Mouse (Mus musculus) hindbrain, embryonic 14.5 days (tissue): ENCODE results near the gene Tsfm. TPM values are rescaled to one million over a fixed set of nuclear protein-coding genes. Genes with fewer than 3 reads are reported as not detected.

Experiments
- ATAC-seq: fragments of 200-750 bp; cut with Nextera tagmentation; 2 replicates; pipeline ENCODE4 v1.8.0; 2017; ENCODE audit warnings: moderate number of reproducible peaks, mild to moderate bottlenecking, moderate TSS enrichment, moderate library complexity; ENCODE audit not compliant: low FRiP score
- DNase-seq: peaks from one replicate; pipeline ENCODE4 v3.0.0-alpha.2; 2015; ENCODE audit warnings: low spot score
- H3K27ac ChIP-seq: fragments of 300-500 bp; sonication (generic); 2 replicates; pipeline ENCODE4 v1.5.1; 2014; ENCODE audit warnings: mild to moderate bottlenecking, moderate library complexity
- H3K27me3 ChIP-seq: fragments of 300-500 bp; sonication (generic); 2 replicates; pipeline ENCODE4 v1.6.1; 2014; ENCODE audit warnings: mild to moderate bottlenecking, low read length, mixed read lengths; ENCODE audit not compliant: control insufficient read depth, insufficient read depth
- H3K36me3 ChIP-seq: fragments of 300-500 bp; sonication (generic); replicated peaks from 2 replicates; pipeline ENCODE4 v1.6.1; 2014; ENCODE audit not compliant: control insufficient read depth, insufficient read depth
- H3K4me1 ChIP-seq: fragments of 300-500 bp; sonication (generic); replicated peaks from 2 replicates; pipeline ENCODE4 v1.6.1; 2014; ENCODE audit warnings: antibody characterized with exemption, low read length, mixed read lengths; ENCODE audit not compliant: control insufficient read depth, insufficient read depth
- H3K4me2 ChIP-seq: fragments of 300-500 bp; sonication (generic); replicated peaks from 2 replicates; pipeline ENCODE4 v1.6.1; 2014; ENCODE audit warnings: mild to moderate bottlenecking, moderate library complexity
- H3K4me3 ChIP-seq: fragments of 300-500 bp; sonication (generic); replicated peaks from 2 replicates; pipeline ENCODE4 v1.5.1; 2014; ENCODE audit warnings: mild to moderate bottlenecking, low read length
- H3K9ac ChIP-seq: fragments of 300-500 bp; sonication (generic); 2 replicates; pipeline ENCODE4 v1.6.1; 2014
- H3K9me3 ChIP-seq: fragments of 300-500 bp; sonication (generic); 2 replicates; pipeline ENCODE4 v1.6.1; 2016; ENCODE audit warnings: low read length; ENCODE audit not compliant: control insufficient read depth
- WGBS: fragments of 180-500 bp; shearing (Covaris S2); extraction: QIAGEN DNeasy Blood & Tissue Kit; methylation state at CpG from one replicate; pipeline ENCODE4 v1.1.7; 2014; 5-methylcytosine and 5-hydroxymethylcytosine counted together
- polyA plus RNA-seq: library from polyadenylated mRNA; unstranded; fragments of >200 nt; fragmentation: Nextera tagmentation; extraction: Ambion mirVana; gene quantifications from 2 replicates; pipeline ENCODE4 v1.2.1, GENCODE M21; 2014

The Tsfm gene
- polyA plus RNA-seq, 1 experiment from 2014 or later = 59.1 TPM

DNA sequence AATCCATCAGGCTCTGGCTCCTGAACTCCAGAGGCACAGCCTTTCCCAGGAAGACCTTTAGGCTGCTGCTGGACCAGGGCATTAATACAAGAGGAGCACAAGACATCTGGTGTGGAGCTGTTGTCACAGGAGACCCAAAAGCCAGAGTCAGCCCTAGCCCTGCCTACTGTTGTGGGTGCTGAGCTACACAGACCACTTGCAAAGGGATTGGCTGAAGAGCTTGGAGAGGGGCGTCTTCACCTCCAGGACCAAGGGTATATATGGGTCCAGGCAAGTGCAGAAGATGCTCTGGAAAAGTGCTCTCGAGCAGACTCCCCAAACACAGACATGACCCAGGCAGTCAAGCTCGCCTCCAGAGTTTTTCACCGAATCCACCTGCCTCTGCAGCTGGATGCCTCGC is 17.3 kb upstream of the Tsfm start, which contains the start of gene Cyp27b1:
TSS of gene Cyp27b1 (plus strand) at position 297 of the 400 bp plus-strand sequence.
- no peak for ATAC-seq
- Histone ChIP-seq H3K4me2 (no peak within 1 kb of the TSS), H3K27ac (no peak within 1 kb of the TSS), H3K36me3 (peaks cover 7% of the 10 kb centered on the region), H3K4me3 (peak within 1 kb of the TSS; percentile 11; the same call in 1 of the 2 replicates), H3K4me1 (no peaks in the 10 kb centered on the region), H3K9ac (no peak within 1 kb of the TSS), H3K27me3 (peaks cover 53% of the 10 kb centered on the region), H3K9me3 (no peaks in the 10 kb centered on the region)
- 37% methylated on average over 5 of the region's 5 CpGs for WGBS
- DNase-seq = no peak

- peaks cover 6% of the 10 kb centered on the region for H3K4me1 ChIP-seq
- H3K27me3 ChIP-seq = peaks cover 20% of the 10 kb centered on the region
- no peak overlapping the region for H3K4me3 ChIP-seq
- H3K9ac ChIP-seq = no peak overlapping the region
- DNase-seq (no peak), ATAC-seq (no peak)
- no peak overlapping the region for H3K27ac ChIP-seq
- WGBS = 78% methylated on average over 6 of the region's 6 CpGs
- H3K9me3 ChIP-seq = no peaks in the 10 kb centered on the region
- H3K36me3 ChIP-seq = peaks cover 6% of the 10 kb centered on the region; the same call in 1 of the 2 replicates
- H3K4me2 ChIP-seq = peak overlapping the region; percentile 98; the same call in 1 of the 2 replicates
Measured at GRCm38 (mm10) chr10:127043187-127043586, 12.5 kb upstream of the Tsfm start.

DNA sequence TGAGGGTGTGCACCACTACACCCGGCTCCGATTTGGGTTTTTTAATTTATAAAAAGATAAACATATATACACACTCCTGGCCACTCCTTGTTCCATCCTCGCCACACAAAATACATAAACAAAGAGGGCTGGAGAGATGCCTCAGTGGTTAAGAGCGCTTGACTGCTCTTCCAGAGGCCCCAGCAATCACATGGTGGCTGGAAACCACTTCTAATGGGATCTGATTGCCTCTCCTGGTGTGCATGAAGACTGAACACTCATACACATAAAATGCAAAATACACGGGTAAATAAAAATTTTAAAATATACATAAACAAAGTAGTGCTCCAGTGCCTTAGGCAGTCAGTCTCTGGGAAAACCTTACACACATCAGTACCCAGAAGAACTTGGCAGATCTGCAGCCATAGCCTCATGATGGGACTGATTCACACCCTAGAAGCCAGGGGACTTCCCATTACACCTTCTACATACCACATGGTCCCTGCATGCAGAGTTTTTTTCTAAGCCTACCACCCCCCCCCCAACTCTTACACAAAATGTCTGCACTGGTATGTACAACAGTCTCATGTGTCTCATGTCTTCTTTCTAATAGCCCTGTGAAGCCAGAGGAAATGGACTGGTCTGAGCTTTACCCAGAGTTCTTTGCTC is 12.0 kb upstream of the Tsfm start:
- Histone ChIP-seq H3K9ac (peak overlapping the region; percentile 82), H3K27me3 (peaks cover 14% of the 10 kb centered on the region), H3K4me3 (peak overlapping the region; percentile 63), H3K36me3 (peaks cover 6% of the 10 kb centered on the region; the same call in 1 of the 2 replicates), H3K4me2 (peak overlapping the region; percentile 98), H3K27ac (no peak overlapping the region), H3K4me1 (peaks cover 6% of the 10 kb centered on the region), H3K9me3 (no peaks in the 10 kb centered on the region)
- ATAC-seq (no peak), DNase-seq (no peak)
- WGBS = 18% methylated on average over 5 of the region's 5 CpGs

- ATAC-seq = peak; percentile 87
- H3K9ac ChIP-seq = peak overlapping the region; percentile 82
- peak overlapping the region; percentile 63 for H3K4me3 ChIP-seq
- H3K27me3 ChIP-seq = peaks cover 11% of the 10 kb centered on the region; the same call in 1 of the 2 replicates
- H3K36me3 ChIP-seq = peaks cover 6% of the 10 kb centered on the region; the same call in 1 of the 2 replicates
- H3K27ac ChIP-seq = peak overlapping the region; percentile 4; the same call in 1 of the 2 replicates
- DNase-seq = peak; percentile 95
- H3K4me2 ChIP-seq = peak overlapping the region; percentile 98
- H3K4me1 ChIP-seq = peaks cover 6% of the 10 kb centered on the region
- under 1% methylated on average over 44 of the region's 44 CpGs for WGBS
- no peaks in the 10 kb centered on the region for H3K9me3 ChIP-seq
Measured at GRCm38 (mm10) chr10:127041774-127042338, 11.2 kb upstream of the Tsfm start.

GRCm38 (mm10) chr10:127041274-127041766 is 10.7 kb upstream of the Tsfm start, which contains the start of the genes Mettl1 and Eef1akmt3:
TSS of gene Mettl1 (plus strand) at chr10:127041414.
TSS of gene Eef1akmt3 (minus strand) at chr10:127041513.
- Histone ChIP-seq H3K4me3 (peak within 1 kb of the TSS; percentile 63), H3K4me1 (peaks cover 6% of the 10 kb centered on the region), H3K4me2 (peak within 1 kb of the TSS; percentile 98), H3K27ac (peak within 1 kb of the TSS; percentile 4; the same call in 1 of the 2 replicates), H3K9ac (peak within 1 kb of the TSS; percentile 82), H3K36me3 (peaks cover 6% of the 10 kb centered on the region; the same call in 1 of the 2 replicates), H3K9me3 (no peaks in the 10 kb centered on the region), H3K27me3 (peaks cover 11% of the 10 kb centered on the region; the same call in 1 of the 2 replicates)
- WGBS = under 1% methylated on average over 28 of the region's 28 CpGs
- ATAC-seq (peak; percentile 74), DNase-seq (no peak)

DNA sequence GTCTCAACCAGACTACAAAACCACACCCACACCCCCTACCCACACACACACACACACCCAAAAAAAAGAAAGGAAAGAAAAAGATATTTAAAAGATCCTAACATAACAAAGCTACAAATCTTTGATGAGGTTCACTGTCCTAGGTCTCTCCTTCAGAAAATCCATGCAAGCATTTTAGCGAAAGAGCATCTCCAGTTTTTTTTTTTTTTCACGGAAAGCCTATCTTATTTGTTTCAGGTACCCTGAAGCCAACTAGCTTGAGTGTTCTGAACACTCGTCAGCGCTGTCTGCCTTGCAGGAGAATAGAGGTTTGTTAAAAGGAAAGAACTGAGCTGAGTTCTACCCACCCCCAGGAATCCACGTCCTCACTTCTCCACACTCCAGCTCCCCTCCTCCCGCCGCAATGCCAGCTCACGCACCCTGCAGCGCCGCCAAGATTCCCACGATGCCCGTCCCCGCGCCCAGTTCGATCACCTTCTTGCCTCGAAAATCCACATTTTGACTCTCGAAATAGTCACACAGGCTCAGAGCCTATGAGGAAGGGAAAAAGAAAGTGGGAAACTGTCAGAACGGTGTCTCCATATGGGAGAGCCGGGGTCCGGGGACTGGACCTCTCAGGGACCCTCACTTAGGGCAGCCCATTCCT is 10.1 kb upstream of the Tsfm start:
- 2% methylated on average over 20 of the region's 20 CpGs for WGBS
- Histone ChIP-seq H3K27me3 (peaks cover 11% of the 10 kb centered on the region; the same call in 1 of the 2 replicates), H3K27ac (no peak overlapping the region), H3K4me1 (peaks cover 6% of the 10 kb centered on the region), H3K4me2 (peak overlapping the region; percentile 98), H3K36me3 (peaks cover 6% of the 10 kb centered on the region; the same call in 1 of the 2 replicates), H3K9ac (peak overlapping the region; percentile 82), H3K9me3 (no peaks in the 10 kb centered on the region), H3K4me3 (peak overlapping the region; percentile 63)
- DNase-seq = no peak
- ATAC-seq = no peak

- H3K9me3 ChIP-seq = no peaks in the 10 kb centered on the region
- H3K27ac ChIP-seq = no peak overlapping the region
- WGBS = 65% methylated on average over 12 of the region's 12 CpGs
- no peak overlapping the region for H3K4me2 ChIP-seq
- peaks cover 11% of the 10 kb centered on the region; the same call in 1 of the 2 replicates for H3K27me3 ChIP-seq
- no peak overlapping the region for H3K9ac ChIP-seq
- H3K4me3 ChIP-seq = no peak overlapping the region
- peaks cover 5% of the 10 kb centered on the region for H3K4me1 ChIP-seq
- DNase-seq (no peak), ATAC-seq (no peak)
- no peaks in the 10 kb centered on the region for H3K36me3 ChIP-seq
Measured at GRCm38 (mm10) chr10:127037641-127038040, 7.0 kb upstream of the Tsfm start.

DNA sequence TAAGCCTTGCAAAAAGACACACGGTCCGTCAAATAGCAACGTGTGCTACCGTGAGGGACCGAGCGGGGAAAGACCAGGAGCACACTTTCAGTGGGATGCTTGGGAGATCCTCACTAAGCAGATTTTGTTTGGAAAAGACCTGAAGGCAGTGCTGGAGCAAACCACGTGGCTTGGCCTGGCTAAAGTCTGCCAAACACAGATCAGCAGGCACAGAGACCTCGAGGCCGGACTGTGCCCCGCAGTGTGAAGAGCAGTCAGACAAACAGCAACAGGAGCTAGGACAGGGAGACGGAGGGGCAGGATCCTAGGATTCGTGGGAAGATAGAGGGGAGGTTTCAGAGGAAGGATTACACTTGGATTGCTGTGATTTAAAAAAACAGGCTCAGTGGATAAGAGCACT is 5.6 kb upstream of the Tsfm start:
- DNase-seq (no peak), ATAC-seq (no peak)
- WGBS = 86% methylated on average over 12 of the region's 12 CpGs
- Histone ChIP-seq H3K4me3 (no peak overlapping the region), H3K27me3 (peaks cover 11% of the 10 kb centered on the region; the same call in 1 of the 2 replicates), H3K4me2 (no peak overlapping the region), H3K9me3 (no peaks in the 10 kb centered on the region), H3K4me1 (no peaks in the 10 kb centered on the region), H3K36me3 (no peaks in the 10 kb centered on the region), H3K9ac (no peak overlapping the region), H3K27ac (no peak overlapping the region)

DNA sequence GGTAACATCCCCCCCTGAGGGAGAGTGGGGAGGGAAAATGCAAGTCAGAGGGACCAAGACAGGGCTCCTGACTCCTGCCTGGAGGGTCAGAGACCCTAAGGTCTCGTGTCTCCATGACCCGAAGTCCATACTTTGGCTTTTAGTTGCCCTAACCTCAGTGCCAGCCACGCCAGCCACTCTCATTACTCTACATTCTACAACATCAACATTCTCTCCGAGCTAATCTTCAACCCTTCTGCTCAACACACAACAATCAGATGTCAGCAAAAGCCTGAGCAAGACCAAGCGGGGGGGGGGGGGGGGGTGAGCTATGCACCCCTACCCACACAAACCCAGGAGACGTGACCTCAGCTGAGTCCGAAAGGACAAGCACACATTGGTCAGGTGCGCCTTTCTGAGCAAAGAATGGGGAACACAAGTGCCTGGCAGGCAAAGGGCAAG is 2.7 kb upstream of the Tsfm start:
- no peak for DNase-seq
- ATAC-seq = no peak
- no peaks in the 10 kb centered on the region for H3K27me3 ChIP-seq
- H3K9ac ChIP-seq = no peak overlapping the region
- no peak overlapping the region for H3K4me2 ChIP-seq
- H3K36me3 ChIP-seq = peaks cover 10% of the 10 kb centered on the region
- no peak overlapping the region for H3K27ac ChIP-seq
- H3K4me1 ChIP-seq = peaks cover 8% of the 10 kb centered on the region; the same call in 1 of the 2 replicates
- WGBS = 85% methylated on average over 8 of the region's 8 CpGs
- H3K4me3 ChIP-seq = no peak overlapping the region
- no peaks in the 10 kb centered on the region for H3K9me3 ChIP-seq
